In the genomic region with DNA sequence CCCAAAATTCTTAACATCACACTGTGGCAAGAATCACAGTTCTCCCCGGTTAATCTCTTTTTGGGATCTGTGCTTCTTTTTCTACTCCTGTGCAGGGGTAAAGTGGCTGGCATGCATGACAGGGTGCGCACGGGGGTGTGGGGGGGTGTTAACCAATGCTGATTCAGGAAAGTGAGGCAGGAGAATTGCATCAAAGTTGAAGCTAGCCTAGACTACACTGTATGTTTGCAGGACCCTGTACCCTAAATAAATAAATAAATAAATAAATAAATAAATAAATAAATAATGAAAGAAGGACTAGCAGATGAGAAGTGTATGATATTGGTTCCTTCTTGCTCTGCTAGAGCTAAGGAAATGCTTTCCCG, we compare ENCODE assay signal across 8 mouse cellular contexts. TPM values are rescaled to one million over a fixed set of nuclear protein-coding genes. Genes with fewer than 3 reads are reported as not detected.
A peak's percentile ranks its signal among the peaks of the same experiment; 100 is the strongest.
DNase-seq lines count a peak whose midpoint lies in the region; ATAC-seq and TF ChIP-seq lines count a peak whose summit lies in the region.

No protein-coding gene starts in this region.

- H3K4me2 ChIP-seq in heart, embryonic 13.5 days, result peak overlapping the region; percentile 98
- H3K4me2 ChIP-seq in hindbrain, embryonic 11.5 days (replicated peaks; ENCODE audit: low read depth, low read length), result no peak overlapping the region; the same call in 1 of the 2 replicates

- DNase-seq in heart, adult 18-20 months, result no peak
- DNase-seq in hindbrain, embryonic 11.5 days (ENCODE audit: low spot score), result no peak
- DNase-seq in right cerebral cortex, postnatal 10 days (ENCODE audit: low spot score in 2 of 2), result no peak
- DNase-seq in frontal cortex, postnatal 36 days (ENCODE audit: low spot score in 2 of 2), result no peak
- DNase-seq in spleen, postnatal 4 days (ENCODE audit: low spot score in 2 of 2), result no peak

- H3K79me2 ChIP-seq in macrophage (ENCODE audit: inconsistent target), result no peaks in the 10 kb centered on the region

- no peak for TF ChIP-seq CTCF in bone marrow, adult 2 months (IDR thresholded peaks at IDR 0.05; ENCODE audit: control insufficient read depth, insufficient read depth, low read length)

- H3K4me1 ChIP-seq in heart, embryonic 13.5 days, result peaks cover 35% of the 10 kb centered on the region
- peaks cover 2% of the 10 kb centered on the region; the same call in 1 of the 2 replicates for H3K4me1 ChIP-seq in bone marrow, adult 2 months (ENCODE audit: control insufficient read depth, insufficient read depth, low read length)
- peaks cover 3% of the 10 kb centered on the region; the same call in 1 of the 2 replicates for H3K4me1 ChIP-seq in hindbrain, embryonic 11.5 days (replicated peaks; ENCODE audit: control insufficient read depth, insufficient read depth, low read length)

- no peaks in the 10 kb centered on the region for H3K9me3 ChIP-seq in heart, embryonic 13.5 days
- no peaks in the 10 kb centered on the region for H3K9me3 ChIP-seq in hindbrain, embryonic 11.5 days (ENCODE audit: control insufficient read depth, low read length)

- peak overlapping the region; percentile 95 for H3K4me3 ChIP-seq in heart, embryonic 13.5 days
- H3K4me3 ChIP-seq in bone marrow, adult 2 months (replicated peaks; ENCODE audit: control insufficient read depth, low read depth, low read length), result peak overlapping the region; percentile 70
- no peak overlapping the region for H3K4me3 ChIP-seq in hindbrain, embryonic 11.5 days (ENCODE audit: low read depth, low read length)
- peak overlapping the region; percentile 17; the same call in 1 of the 2 replicates for H3K4me3 ChIP-seq in macrophage (ENCODE audit: inconsistent target)

- no peaks in the 10 kb centered on the region for H3K27me3 ChIP-seq in heart, embryonic 13.5 days (replicated peaks)
- H3K27me3 ChIP-seq in hindbrain, embryonic 11.5 days (ENCODE audit: control insufficient read depth, insufficient read depth, low read length), result no peaks in the 10 kb centered on the region

- TF ChIP-seq POLR2A in bone marrow, adult 2 months (IDR thresholded peaks at IDR 0.05; ENCODE audit: borderline replicate concordance, control insufficient read depth, low read depth, low read length), result no peak

- no peak overlapping the region; the same call in 1 of the 2 replicates for H3K27ac ChIP-seq in heart, embryonic 13.5 days (replicated peaks)
- H3K27ac ChIP-seq in bone marrow, adult 2 months (ENCODE audit: control insufficient read depth, insufficient read depth, low read depth, low read length, poor library complexity), result no peak overlapping the region
- no peak overlapping the region for H3K27ac ChIP-seq in hindbrain, embryonic 11.5 days (ENCODE audit: low read depth, low read length)
- H3K27ac ChIP-seq in macrophage, result no peak overlapping the region

- no peak for ATAC-seq in heart, embryonic 13.5 days (ENCODE audit: extremely low read depth, insufficient number of reproducible peaks, low FRiP score, low TSS enrichment)
- ATAC-seq in hindbrain, embryonic 11.5 days (ENCODE audit: low FRiP score), result peak; percentile 62

- 0 out of 2 replicates have a peak overlapping the region, but pooled peaks have one; percentile 19 for H3K9ac ChIP-seq in heart, embryonic 13.5 days
- H3K9ac ChIP-seq in hindbrain, embryonic 11.5 days (ENCODE audit: low read depth, low read length), result no peak overlapping the region; the same call in 1 of the 2 replicates

- 15% methylated on average over 4 of the region's 4 CpGs for WGBS in heart, embryonic 13.5 days
- 22% methylated on average over 4 of the region's 4 CpGs for WGBS in bone marrow, adult 2 months
- WGBS in hindbrain, embryonic 11.5 days, result 25% methylated on average over 4 of the region's 4 CpGs
- WGBS in macrophage (ENCODE audit: missing documents), result 41% methylated on average over 4 of the region's 4 CpGs

- H3K36me3 ChIP-seq in heart, embryonic 13.5 days, result 0 out of 2 replicates have a peak, but pooled peaks cover 6% of the 10 kb centered on the region
- no peaks in the 10 kb centered on the region for H3K36me3 ChIP-seq in hindbrain, embryonic 11.5 days (ENCODE audit: control insufficient read depth, insufficient read depth, low read length)
- no peaks in the 10 kb centered on the region for H3K36me3 ChIP-seq in macrophage (ENCODE audit: inconsistent target)

RNA-seq across cellular contexts. Expression of gene Bace1, which starts 0.3 kb away (rescaled TPM):
- 17.6 and 19.1 TPM in 2 replicates for polyA plus RNA-seq in heart, embryonic 13.5 days (2015; fragmentation: Nextera tagmentation; extraction: Ambion mirVana)
- total RNA-seq in heart, adult 18-20 months (2021), result 10 to 100 TPM; 23.4 to 25.0 TPM
- polyA plus RNA-seq in bone marrow, adult 2 months (2011; ENCODE audit: insufficient read depth, insufficient read length, low replicate concordance, missing spikeins), result 4.9 and 5.3 TPM in 2 replicates
- polyA plus RNA-seq in hindbrain, embryonic 11.5 days (2014; fragmentation: Nextera tagmentation; extraction: Ambion mirVana), result 29.6 and 31.1 TPM in 2 replicates
- 1 to 10 TPM in 24 of 26 experiments, under 1 TPM in 2; 0.65 to 8.4 (median 3.0) TPM for total RNA-seq in macrophage (2018; cell fraction: chromatin; rRNA removed)
- total RNA-seq in macrophage (2018; cell fraction: cytosol; rRNA removed), result 1 to 10 TPM; 1.5 to 8.0 (median 3.6) TPM
- 10 to 100 TPM in 3 of 26 experiments, 1 to 10 TPM in 23; 1.7 to 11.9 (median 4.7) TPM for total RNA-seq in macrophage (2018; cell fraction: nucleus; rRNA removed)
- polyA plus RNA-seq in macrophage (2018), result 2.6 to 4.8 TPM (median 4.1 TPM) in 3 replicates

RNA-seq across cellular contexts. Expression of gene Cep164, which starts 9.6 kb away (rescaled TPM):
- 13.0 and 14.4 TPM in 2 replicates for polyA plus RNA-seq in heart, embryonic 13.5 days (2015; fragmentation: Nextera tagmentation; extraction: Ambion mirVana)
- total RNA-seq in heart, adult 18-20 months (2021), result 1 to 10 TPM; 5.7 to 6.5 TPM
- polyA plus RNA-seq in bone marrow, adult 2 months (2011; ENCODE audit: insufficient read depth, insufficient read length, low replicate concordance, missing spikeins), result 21.4 and 33.7 TPM in 2 replicates
- 12.9 and 19.5 TPM in 2 replicates for polyA plus RNA-seq in hindbrain, embryonic 11.5 days (2014; fragmentation: Nextera tagmentation; extraction: Ambion mirVana)
- 100 to 1,000 TPM in 5 of 26 experiments, 10 to 100 TPM in 21; 19.2 to 126 (median 78.6) TPM for total RNA-seq in macrophage (2018; cell fraction: chromatin; rRNA removed)
- 10 to 100 TPM; 17.0 to 31.0 (median 20.7) TPM for total RNA-seq in macrophage (2018; cell fraction: cytosol; rRNA removed)
- 10 to 100 TPM; 15.5 to 63.8 (median 39.5) TPM for total RNA-seq in macrophage (2018; cell fraction: nucleus; rRNA removed)
- 17.0 to 35.2 TPM (median 22.0 TPM) in 3 replicates for polyA plus RNA-seq in macrophage (2018)
